Mouse (Mus musculus): ENCODE data around the gene 4931428F04Rik.

- TF ChIP-seq CTCF (IDR thresholded peaks at IDR 0.05; ENCODE audit: borderline replicate concordance, extremely low read depth, insufficient read depth, insufficient read length), result no peak
- TF ChIP-seq POLR2A (IDR thresholded peaks at IDR 0.05; ENCODE audit: borderline replicate concordance, extremely low read depth, insufficient read depth, insufficient read length, poor library complexity, severe bottlenecking), result no peak
These were observed 20.5 kb upstream of the 4931428F04Rik start for GRCm38 (mm10) chr8:105310118-105310517.
